Mouse (Mus musculus): ENCODE data around the gene Nin. TPM values are rescaled to one million over a fixed set of nuclear protein-coding genes. Genes with fewer than 3 reads are reported as not detected.

The Nin gene
- total RNA-seq, 1 experiment from 2014 or later, result 42.1 TPM

Other genes with a start within 250 kb of the Nin start
- 6.3 and 8.0 TPM in 2 replicates for gene Atl1, start 221.1 kb downstream of the Nin start, total RNA-seq (2021)
- gene Map4k5, start 220.5 kb downstream of the Nin start, total RNA-seq (2021), result 35.4 and 37.4 TPM in 2 replicates
- 45.5 and 46.7 TPM in 2 replicates for gene Sav1, start 126.7 kb downstream of the Nin start, total RNA-seq (2021)
- gene Abhd12b, start 40.4 kb upstream of the Nin start, total RNA-seq (2021), result not detected in 2 replicates
- 82.2 and 92.3 TPM in 2 replicates for gene Pygl, start 117.8 kb upstream of the Nin start, total RNA-seq (2021)
- 1.5 and 2.3 TPM in 2 replicates for gene Trim9, start 233.9 kb upstream of the Nin start, total RNA-seq (2021)

Measured in adrenal gland, postnatal 25 days (tissue).